In genomic region chr6:122854552-122854951, GRCm38 (mm10) we compare ENCODE assay signal across 12 mouse cellular contexts.
"Had no signal": no experiment of that assay in that cellular context is flagged by ENCODE, and none has a peak within 500 bp of the region (broad histone marks: within the 10 kb centered on the region; RNA-seq: fewer than 3 reads in every experiment).

No protein-coding gene starts in this region.

- H3K4me1 ChIP-seq: limb, embryonic 15.5 days; midbrain, embryonic 10.5 days; neural tube, embryonic 13.5 days had no signal

- H3K36me3 ChIP-seq: limb, embryonic 15.5 days; liver, embryonic 12.5 days; midbrain, embryonic 10.5 days; neural tube, embryonic 13.5 days had no signal

- H3K27ac ChIP-seq: left cerebral cortex, adult 2 months; limb, embryonic 15.5 days; liver, embryonic 12.5 days; midbrain, embryonic 10.5 days; neural tube, embryonic 13.5 days had no signal

- ATAC-seq: liver, embryonic 12.5 days had no signal

- H3K27me3 ChIP-seq: limb, embryonic 15.5 days; liver, embryonic 12.5 days; neural tube, embryonic 13.5 days had no signal

- H3K9me3 ChIP-seq: limb, embryonic 15.5 days; liver, embryonic 12.5 days; midbrain, embryonic 10.5 days; neural tube, embryonic 13.5 days had no signal

- H3K4me3 ChIP-seq: left cerebral cortex, adult 2 months; limb, embryonic 15.5 days; liver, embryonic 12.5 days; midbrain, embryonic 10.5 days; neural tube, embryonic 13.5 days had no signal

- DNase-seq: kidney, postnatal 25 days; lung, embryonic 14.5 days; lung, postnatal 10 days; midbrain, embryonic 14.5 days; retina, postnatal 1 day; right cerebral cortex, postnatal 14 days; thymus, postnatal 36 days had no signal
